Mouse (Mus musculus) WW6 (cell line): ENCODE data around the gene Hic1.

ENCODE experiments used
- DNase-seq: peaks from one replicate; pipeline ENCODE4 v3.0.0-alpha.2; 2013; ENCODE audit warnings: low read depth, low spot score

The Hic1 gene

DNA sequence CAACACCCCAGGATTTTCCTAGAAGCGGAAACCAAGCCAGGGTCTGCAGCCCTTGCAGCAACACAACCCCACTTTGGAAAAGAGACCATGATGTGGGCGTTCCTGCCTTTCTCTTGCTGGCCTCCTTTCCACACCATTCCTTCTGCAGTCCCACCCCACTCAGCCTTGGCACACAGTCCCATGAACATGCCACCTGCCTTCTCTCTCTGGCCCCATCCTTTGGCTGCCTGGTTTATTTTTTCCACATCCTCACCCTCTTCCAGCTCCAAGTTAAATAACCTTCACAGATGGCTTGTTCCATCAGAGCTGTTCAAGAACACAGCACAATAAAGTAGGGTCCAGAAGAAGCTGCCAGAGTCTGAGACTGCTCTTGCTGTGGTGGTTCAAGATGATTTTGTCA, 50.0 kb downstream of the Hic1 start:
- no peak for DNase-seq

DNA sequence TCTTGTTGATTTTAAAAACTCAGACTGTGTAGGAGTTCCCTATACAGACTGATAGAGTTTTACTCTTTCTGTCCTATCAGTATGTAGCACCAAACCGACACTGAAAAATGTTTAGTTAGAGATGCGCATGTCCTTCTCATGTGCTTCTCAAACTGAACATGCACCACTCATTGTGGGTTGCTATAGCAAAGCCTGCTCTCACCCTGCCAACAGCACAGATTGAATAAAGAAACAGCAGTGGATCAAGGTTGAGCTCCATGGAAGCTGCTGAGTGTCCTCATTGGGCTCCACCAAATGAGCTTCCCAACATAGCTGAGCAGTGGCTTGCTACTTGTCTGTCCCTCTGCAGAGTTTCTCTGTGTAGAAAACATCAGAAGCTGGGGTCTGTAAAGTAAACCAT, 51.2 kb downstream of the Hic1 start:
- DNase-seq: no peak

DNA sequence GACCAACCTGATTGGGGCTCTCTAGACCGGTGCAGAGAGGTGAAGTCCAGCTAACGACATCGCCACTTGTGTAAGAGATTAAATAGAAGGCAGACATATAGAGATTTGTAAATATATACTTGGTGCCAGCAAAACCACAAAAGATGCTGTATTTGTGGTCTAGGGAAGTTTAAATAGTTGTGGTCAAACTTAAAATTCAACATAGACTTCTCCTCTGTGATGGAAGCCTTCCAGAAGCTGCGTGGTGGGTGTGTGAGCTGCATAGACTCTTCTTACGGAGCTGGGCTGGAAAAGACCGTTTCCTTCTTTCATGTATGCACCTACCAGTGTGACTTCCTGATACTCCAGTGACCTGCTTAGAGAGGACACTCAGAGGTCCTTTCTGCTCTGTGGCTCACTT, 52.9 kb downstream of the Hic1 start:
- DNase-seq: no peak
